Mouse (Mus musculus) adrenal gland, postnatal 36 days (tissue): ENCODE data around the gene Sdsl. TPM values are rescaled to one million over a fixed set of nuclear protein-coding genes. Genes with fewer than 3 reads are reported as not detected.
"Not testable (repeated sequence)": the region's sequence is repeated elsewhere in the genome, so short reads cannot be mapped to it uniquely, and the experiment has no call there.

ENCODE experiments used
- DNase-seq, 2 experiments: peaks; one replicate each; pipeline ENCODE4 v3.0.0; 2021; ENCODE audit warnings: mixed read lengths in 1 of 2
- long read RNA-seq, 2 experiments: library from polyadenylated mRNA; stranded (forward); transcript quantifications; one replicate each; pipeline ENCODE4 v2.0.0; 2021; ENCODE audit warnings: borderline sequencing depth in 2 of 2
- total RNA-seq, 2 experiments: library from RNA; stranded (reverse); gene quantifications; 2 replicates each; pipeline ENCODE4 v1.2.3; 2021

Gene Sdsl
- 10 to 100 TPM; 82.6 to 82.9 TPM for total RNA-seq
- long read RNA-seq, experiment 1, partial matches to known transcripts: 213 of 237 reads
- long read RNA-seq, experiment 1, other reads (novel, unspliced or antisense): 24 of 237 reads
- long read RNA-seq, experiment 2, partial matches to known transcripts: 78 of 89 reads
- long read RNA-seq, experiment 2, other reads (novel, unspliced or antisense): 11 of 89 reads

- DNase-seq: peak; percentile 32 to 33
Measured at GRCm38 (mm10) chr5:120472770-120473169, at the start of gene Sdsl. Gene Sdsl (minus strand): TSS chr5:120472810.

- peak; percentile 71 to 78 for DNase-seq
Measured at GRCm38 (mm10) chr5:120517552-120517951, 44.9 kb upstream of the Sdsl start.

DNA sequence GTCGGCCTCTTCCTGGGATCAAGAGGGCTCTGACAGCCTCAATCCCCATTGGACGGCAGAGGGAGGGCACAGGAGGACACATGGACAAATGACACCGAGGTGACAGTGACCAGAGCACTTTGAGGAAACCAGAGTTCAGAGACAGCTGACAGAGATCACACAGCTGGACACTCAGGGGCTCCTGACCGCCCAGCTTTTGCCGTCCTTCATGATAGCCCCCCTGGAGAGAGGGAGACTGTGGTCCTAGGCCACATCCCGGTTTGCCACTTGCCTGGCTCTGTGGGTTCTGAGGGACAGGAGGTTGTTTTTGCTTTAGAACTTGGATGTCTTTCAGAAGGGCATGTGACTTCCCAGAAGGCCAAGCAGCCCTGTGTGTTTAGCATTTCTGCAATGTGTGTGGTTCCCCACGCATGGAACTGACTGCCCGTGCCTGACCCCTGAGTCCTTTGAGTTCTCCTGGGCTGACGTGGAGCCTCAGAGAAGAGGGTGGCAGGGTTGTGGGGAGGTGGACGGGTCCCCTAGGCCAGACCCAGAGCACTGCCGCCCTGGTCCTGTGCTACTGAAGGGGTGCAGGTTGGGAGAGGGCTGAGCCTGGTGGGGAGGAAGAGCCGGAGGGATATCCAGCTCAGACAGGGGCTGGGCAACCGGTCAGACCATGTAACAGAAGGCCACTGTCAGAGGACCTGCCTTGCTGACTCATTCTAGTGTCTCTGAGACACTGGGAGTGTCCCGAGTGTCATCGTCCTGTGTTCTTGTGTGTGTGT lies 43.8 kb upstream of the Sdsl start:
- peak; percentile 55 to 58 for DNase-seq

DNA sequence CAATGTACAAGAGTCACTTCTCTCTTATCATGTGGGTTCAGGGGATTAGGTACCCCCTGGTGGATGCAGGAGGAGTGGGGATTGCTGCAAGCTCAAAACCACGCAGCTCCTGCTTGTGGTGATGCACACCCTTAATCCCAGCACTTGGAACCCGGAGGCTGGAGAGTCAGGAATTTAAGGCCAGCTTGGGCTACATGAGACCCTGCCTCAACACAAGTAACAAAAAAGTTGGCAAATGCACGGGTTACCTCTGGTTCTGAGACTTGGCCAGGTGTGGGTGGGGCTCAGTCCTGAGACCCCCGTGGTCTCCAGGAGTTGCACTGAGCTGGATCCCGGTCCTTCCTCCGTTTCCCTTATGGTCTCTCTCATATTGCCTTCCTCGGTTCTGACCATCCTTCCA lies 42.8 kb upstream of the Sdsl start:
- no peak for DNase-seq

GRCm38 (mm10) chr5:120514754-120515153 lies 42.1 kb upstream of the Sdsl start:
- peak in 1 of 2 experiments; percentile 45 for DNase-seq

DNA sequence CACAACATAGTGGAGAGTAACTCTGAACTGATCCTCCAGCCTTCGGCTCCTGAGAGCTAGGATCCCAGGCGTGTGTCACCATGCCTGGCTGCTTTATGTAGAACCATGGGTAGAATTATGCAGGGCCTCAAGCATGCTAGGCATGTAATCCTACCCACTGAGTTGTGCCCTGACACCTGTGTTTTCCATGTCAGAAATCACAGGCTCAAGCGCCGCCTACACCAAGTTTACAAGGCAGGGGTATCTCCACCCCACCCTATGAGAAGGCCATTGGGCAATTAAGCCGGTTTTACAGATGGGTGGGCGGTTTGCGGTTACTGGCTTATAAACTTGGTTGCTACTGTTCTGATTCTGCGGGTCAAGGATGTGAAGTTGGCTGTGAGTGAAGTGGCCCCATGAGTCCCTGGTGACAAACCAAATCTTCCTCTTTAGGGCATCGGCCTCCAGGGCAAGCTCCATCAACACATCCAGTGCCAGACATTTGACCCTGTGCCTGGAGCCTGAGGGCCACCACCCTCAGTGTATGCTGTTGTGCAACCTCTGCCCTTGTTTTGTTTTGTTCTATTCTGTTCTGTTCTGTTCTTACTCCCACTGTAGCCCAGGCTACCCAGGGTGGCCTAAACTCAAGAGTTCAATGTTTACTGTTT lies 41.5 kb upstream of the Sdsl start:
- DNase-seq: peak; percentile 51 to 71

DNA sequence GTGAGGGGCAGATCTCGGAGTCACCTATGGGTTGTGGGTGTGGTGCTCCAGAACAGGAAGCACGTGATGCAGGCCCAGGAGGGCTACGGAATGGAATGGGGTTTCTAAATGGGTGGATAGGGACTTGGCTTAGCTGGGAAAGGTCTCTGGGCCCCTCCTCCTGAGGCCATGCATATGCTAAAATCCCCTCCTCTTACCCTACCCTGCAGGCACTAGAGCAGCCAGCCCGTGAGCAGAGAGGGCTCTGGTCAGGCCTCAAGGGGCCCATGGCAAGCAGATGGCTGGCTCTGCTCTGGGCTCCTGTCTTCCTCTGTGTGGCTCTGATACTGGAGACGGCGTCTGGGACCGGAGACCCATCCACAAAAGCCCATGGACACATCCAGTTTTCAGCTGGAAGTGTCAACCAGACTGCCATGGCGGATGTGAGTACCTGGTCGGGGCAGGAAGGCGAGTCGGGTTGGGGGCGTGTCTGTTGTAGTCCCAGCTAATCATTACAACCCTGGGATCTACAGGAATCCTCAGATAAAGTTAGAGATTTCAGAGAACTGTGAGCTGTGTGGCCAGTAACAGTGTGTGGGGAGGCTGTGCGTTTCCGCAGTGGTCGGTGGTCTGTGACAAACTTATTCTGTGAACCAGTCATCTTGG lies 40.4 kb upstream of the Sdsl start:
- no peak for DNase-seq

- DNase-seq: peak; percentile 61 to 67
Measured at GRCm38 (mm10) chr5:120511643-120512220, 39.1 kb upstream of the Sdsl start.

DNA sequence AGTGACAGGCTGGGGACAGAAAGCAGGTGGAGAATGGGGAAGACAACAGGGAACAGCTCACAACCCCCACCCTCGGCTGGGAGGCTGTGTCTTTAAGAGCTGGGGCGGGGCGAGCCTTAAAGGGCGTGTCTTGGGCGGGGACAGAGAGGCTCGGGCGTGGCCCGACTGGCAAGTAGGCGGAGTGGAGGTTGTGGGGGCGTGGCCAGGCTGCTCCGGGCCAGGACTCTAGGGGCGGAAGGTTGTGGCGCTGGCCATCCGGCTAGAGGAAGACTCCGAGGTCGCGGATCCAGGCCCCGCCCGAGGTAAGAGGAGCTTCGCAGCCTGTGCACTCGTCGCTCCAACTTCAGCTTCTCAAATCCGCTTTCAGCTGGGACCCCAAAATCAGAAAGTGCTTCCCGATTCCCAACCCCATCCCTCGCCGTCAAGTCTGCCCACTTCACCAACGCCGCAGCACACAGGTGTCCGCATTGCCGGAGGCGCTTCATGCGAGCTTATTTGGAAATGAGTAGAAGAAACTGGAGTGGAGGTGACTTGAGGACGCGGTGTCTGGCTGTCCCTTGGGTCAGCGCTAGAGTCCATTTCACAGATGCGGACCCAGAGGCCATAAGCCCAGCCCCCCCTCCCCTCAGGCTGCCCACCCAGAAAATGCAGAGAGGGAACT lies 38.5 kb upstream of the Sdsl start, which contains the start of gene Slc8b1:
Slc8b1 (plus strand) TSS at position 187 of the 661 bp plus-strand sequence.
- peak; percentile 97 to 98 for DNase-seq

DNA sequence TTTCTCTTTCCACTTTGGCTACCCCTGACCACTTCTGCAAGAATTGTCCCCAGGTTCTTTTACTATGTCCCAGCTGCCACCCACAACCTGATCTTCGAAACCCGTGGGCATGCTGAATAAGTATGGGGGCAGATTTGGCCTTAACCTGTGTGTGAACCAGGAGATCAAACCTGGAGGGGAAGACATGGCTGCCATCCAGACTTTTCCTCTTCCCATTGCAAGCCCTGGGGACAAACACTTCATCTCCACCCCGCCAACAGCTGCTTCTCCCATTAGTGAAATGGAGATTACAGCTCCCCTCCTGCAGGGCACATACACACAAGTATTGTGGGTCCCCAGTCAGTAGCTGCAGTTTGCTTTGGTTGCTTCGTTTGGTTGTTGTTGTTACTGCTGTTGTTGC lies 34.7 kb upstream of the Sdsl start:
- no peak for DNase-seq

- DNase-seq: no peak
Measured at GRCm38 (mm10) chr5:120506490-120506889, 33.9 kb upstream of the Sdsl start.

- DNase-seq: no peak
Measured at GRCm38 (mm10) chr5:120505781-120506180, 33.2 kb upstream of the Sdsl start.

- DNase-seq: peak; percentile 87 to 91
Measured at GRCm38 (mm10) chr5:120505368-120505767, 32.8 kb upstream of the Sdsl start.

GRCm38 (mm10) chr5:120503144-120503795 lies 30.7 kb upstream of the Sdsl start, which contains the start of gene Plbd2:
Gene Plbd2 (minus strand): TSS chr5:120503625.
- DNase-seq: peak; percentile 86 to 92

DNA sequence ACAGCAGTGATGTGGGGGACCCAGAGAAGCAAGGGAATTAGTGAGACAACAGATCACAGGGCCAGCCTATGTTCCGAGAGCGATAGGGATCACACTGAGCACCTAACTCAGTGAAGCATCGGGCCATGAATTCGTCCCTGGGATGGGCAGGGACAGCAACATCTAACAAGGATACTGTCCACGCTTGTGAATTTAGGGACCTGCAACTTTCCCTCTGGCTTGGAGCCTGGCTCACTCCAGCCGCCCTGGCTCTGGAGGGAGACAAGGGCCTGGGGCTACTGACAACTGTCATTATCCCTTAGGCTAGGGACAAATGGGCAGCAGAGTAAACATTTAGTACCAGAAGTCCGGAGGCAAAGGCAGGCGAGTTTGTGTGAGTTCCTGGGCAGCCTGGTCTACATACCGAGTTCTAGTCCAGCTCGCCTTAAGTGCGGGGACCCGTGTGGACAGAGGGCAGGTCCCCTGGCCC lies 30.1 kb upstream of the Sdsl start:
- no peak for DNase-seq

DNA sequence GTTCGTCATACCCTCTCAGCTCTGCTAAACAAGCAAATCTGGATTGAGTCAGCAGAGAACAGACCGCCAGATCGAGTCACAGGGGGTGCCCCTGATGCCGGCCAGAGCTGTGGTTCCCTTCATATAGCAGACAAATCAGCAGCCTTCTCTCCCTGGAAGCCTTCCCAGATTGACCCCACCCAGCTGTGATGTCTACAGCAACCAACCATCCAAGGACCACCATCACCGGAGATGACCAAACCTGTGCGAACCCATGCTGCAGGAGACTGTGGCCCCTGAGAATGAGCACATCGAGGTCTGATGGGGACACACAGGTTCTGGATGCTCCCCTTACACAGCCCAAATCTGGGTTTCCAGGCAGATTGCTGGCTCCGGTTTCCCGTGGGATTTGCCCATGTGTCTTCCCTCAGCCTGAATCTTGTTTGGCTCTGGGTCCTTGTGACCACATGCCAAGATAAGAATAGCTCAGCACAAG lies 29.6 kb upstream of the Sdsl start:
- no peak for DNase-seq

DNA sequence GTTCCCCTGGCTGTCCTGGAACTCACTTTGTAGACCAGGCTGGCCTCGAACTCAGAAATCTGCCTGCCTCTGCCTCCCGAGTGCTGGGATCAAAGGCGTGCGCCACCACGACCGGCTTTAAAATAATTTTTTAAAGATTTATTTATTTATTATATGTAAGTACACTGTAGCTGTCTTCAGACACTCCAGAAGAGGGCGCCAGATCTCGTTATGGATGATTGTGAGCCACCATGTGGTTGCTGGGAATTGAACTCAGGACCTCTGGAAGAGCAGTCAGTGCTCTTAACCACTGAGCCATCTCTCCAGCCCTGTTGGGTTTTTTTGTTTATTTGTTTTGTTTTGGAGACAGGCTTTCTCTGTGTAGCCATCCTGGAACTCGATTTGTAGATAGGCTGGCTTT lies 28.0 kb upstream of the Sdsl start:
- DNase-seq: not testable (repeated sequence)

GRCm38 (mm10) chr5:120499202-120499601 lies 26.6 kb upstream of the Sdsl start:
- no peak for DNase-seq

- DNase-seq: no peak
Measured at GRCm38 (mm10) chr5:120497071-120497470, 24.5 kb upstream of the Sdsl start.

GRCm38 (mm10) chr5:120495703-120496226 lies 23.2 kb upstream of the Sdsl start:
- no peak for DNase-seq
